Mouse (Mus musculus) intestine, embryonic 14.5 days (tissue): Measurements from ENCODE around the gene Trim62. TPM values are rescaled to one million over a fixed set of nuclear protein-coding genes. Genes with fewer than 3 reads are reported as not detected.
A peak's percentile ranks its signal among the peaks of the same experiment; 100 is the strongest.

Experiments used
- ATAC-seq: fragments of 200-750 bp; cut with Nextera tagmentation; replicated peaks from 2 replicates; pipeline ENCODE4 v1.8.0; 2017; ENCODE audit warnings: low read depth, moderate number of reproducible peaks, moderate TSS enrichment, moderate library complexity; ENCODE audit not compliant: low FRiP score, low TSS enrichment
- DNase-seq: peaks from one replicate; pipeline ENCODE4 v3.0.0-alpha.2; 2018; ENCODE audit warnings: low spot score
- H3K27ac ChIP-seq: fragments of 300-500 bp; sonication (generic); 2 replicates; pipeline ENCODE4 v1.5.1; 2014; ENCODE audit warnings: low read depth, mild to moderate bottlenecking, control low read depth
- H3K27me3 ChIP-seq: fragments of 300-500 bp; sonication (generic); replicated peaks from 2 replicates; pipeline ENCODE4 v1.6.1; 2014; ENCODE audit warnings: low read length, control low read depth; ENCODE audit not compliant: control insufficient read depth, insufficient read depth
- H3K36me3 ChIP-seq: fragments of 300-500 bp; sonication (generic); 2 replicates; pipeline ENCODE4 v1.6.1; 2014; ENCODE audit warnings: low read length, control low read depth; ENCODE audit not compliant: control insufficient read depth, insufficient read depth
- H3K4me1 ChIP-seq: fragments of 300-500 bp; sonication (generic); replicated peaks from 2 replicates; pipeline ENCODE4 v1.6.1; 2014; ENCODE audit warnings: low read length, control low read depth, mixed read lengths; ENCODE audit not compliant: control insufficient read depth, insufficient read depth
- H3K4me2 ChIP-seq: fragments of 300-500 bp; sonication (generic); 2 replicates; pipeline ENCODE4 v1.6.1; 2014; ENCODE audit warnings: low read length
- H3K4me3 ChIP-seq: fragments of 300-500 bp; sonication (generic); 2 replicates; pipeline ENCODE4 v1.5.1; 2014; ENCODE audit warnings: low read depth, low read length, control low read depth, mixed read lengths
- H3K9ac ChIP-seq: fragments of 300-500 bp; sonication (generic); 2 replicates; pipeline ENCODE4 v1.6.1; 2014; ENCODE audit warnings: mild to moderate bottlenecking, low read length
- H3K9me3 ChIP-seq: fragments of 300-500 bp; sonication (generic); 2 replicates; pipeline ENCODE4 v1.6.1; 2016; ENCODE audit warnings: low read length, control low read depth; ENCODE audit not compliant: control insufficient read depth
- WGBS: fragments of 180-500 bp; shearing (Covaris S2); extraction: QIAGEN DNeasy Blood & Tissue Kit; methylation state at CpG from one replicate; pipeline ENCODE4 v1.1.7; 2014; 5-methylcytosine and 5-hydroxymethylcytosine counted together
- polyA plus RNA-seq: library from polyadenylated mRNA; unstranded; fragments of >200 nt; fragmentation: Nextera tagmentation; extraction: Ambion mirVana; gene quantifications from 2 replicates; pipeline ENCODE4 v1.2.1, GENCODE M21; 2014

The Trim62 gene
- polyA plus RNA-seq, 1 experiment from 2014 or later = 6.6 TPM

DNA sequence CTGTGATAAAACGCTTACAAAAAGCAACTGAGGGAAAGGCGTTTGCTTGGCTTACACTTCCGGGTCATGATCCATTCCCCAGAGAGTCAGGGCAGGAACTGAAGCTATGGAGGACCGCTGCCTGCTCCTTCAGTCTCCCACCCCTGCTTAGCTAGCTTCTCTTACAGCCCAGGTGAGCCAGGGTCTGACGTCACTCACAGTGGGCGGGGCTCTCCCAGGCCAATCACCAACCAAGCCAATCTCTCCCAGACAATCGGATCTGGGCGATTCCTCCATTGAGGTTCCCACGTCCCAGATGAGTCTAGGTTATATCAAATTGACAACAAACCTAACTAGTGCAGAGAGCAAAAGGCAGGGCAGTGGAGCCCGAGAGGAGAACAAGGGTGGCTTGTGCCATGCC lies 35.7 kb downstream of the Trim62 start:
- no peaks in the 10 kb centered on the region for H3K9me3 ChIP-seq
- H3K4me1 ChIP-seq = peaks cover 3% of the 10 kb centered on the region
- H3K4me2 ChIP-seq = no peak overlapping the region
- H3K4me3 ChIP-seq = no peak overlapping the region
- ATAC-seq = no peak
- DNase-seq = no peak
- WGBS = 21% methylated on average over 10 of the region's 10 CpGs
- H3K27ac ChIP-seq = no peak overlapping the region
- no peaks in the 10 kb centered on the region for H3K36me3 ChIP-seq
- H3K9ac ChIP-seq = no peak overlapping the region
- H3K27me3 ChIP-seq = no peaks in the 10 kb centered on the region

DNA sequence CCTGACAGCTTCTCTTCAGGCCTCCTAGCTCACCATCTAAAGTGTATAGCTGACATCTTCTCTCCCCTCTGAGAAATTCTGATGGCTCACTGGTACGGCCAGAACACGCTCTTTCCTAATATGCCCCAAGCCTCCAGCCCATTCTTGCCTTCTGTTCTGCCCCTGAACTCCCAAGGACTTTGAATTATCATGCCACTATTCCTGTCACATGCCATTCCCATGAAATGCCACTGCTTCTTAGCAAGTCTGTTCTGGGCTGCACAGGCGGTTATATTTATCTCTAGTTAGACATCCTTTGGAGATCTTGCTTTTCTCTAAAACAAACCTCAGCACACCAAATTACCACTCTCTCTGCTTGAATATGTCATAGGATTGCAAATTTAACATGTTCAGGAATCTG lies 40.2 kb downstream of the Trim62 start:
- H3K27ac ChIP-seq = no peak overlapping the region
- no peak overlapping the region for H3K9ac ChIP-seq
- ATAC-seq (no peak), DNase-seq (no peak)
- no peak overlapping the region for H3K4me3 ChIP-seq
- H3K4me1 ChIP-seq = peaks cover 4% of the 10 kb centered on the region; the same call in 1 of the 2 replicates
- H3K36me3 ChIP-seq = no peaks in the 10 kb centered on the region
- H3K4me2 ChIP-seq = no peak overlapping the region
- WGBS = 94% methylated on average over 3 of the region's 3 CpGs
- H3K9me3 ChIP-seq = no peaks in the 10 kb centered on the region
- no peaks in the 10 kb centered on the region for H3K27me3 ChIP-seq

DNA sequence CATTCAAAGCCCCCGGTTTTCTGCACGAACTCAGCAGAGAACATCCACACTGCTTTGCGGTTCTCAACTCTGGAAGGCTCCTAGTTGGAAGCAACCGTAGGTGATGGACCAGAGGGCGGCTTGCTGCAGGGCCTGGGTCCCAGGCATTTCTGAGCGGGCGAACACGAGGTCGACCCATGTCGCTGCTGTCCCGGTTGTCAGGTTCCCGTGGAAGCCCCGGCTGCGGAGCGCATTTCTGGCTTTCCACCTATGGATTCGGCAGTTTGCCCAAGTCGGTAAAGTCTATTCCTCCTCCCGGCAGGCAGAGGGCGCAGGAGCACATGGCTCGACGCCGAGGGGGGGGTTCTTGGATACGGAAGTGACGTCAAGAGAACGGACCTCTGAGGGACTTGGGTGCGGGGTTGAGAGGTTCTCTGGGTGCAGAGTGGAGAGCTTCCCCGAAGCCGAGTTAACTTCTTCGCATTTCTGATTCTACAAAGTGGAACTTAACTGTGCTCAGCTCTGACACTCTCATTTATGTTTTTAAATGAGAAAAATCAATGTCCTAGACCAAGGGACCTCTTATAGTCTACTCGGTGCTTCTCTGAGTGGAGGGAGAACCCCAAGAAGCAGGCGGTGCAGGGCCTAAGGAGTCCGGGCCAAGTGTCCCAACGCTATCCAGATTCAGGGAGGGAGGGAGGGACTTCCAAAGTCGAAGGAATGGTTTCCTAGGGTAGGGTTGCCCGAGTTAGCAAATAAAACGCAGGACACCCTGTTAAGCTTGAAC lies 41.6 kb downstream of the Trim62 start:
- DNase-seq = peak; percentile 94
- H3K4me2 ChIP-seq = peak overlapping the region; percentile 74
- WGBS = 14% methylated on average over 36 of the region's 36 CpGs
- H3K36me3 ChIP-seq = no peaks in the 10 kb centered on the region
- peak overlapping the region; percentile 38 for H3K9ac ChIP-seq
- ATAC-seq = peak; percentile 83; the same call in 1 of the 2 replicates
- H3K27me3 ChIP-seq = no peaks in the 10 kb centered on the region
- H3K9me3 ChIP-seq = no peaks in the 10 kb centered on the region
- H3K4me3 ChIP-seq = peak overlapping the region; percentile 38
- no peak overlapping the region for H3K27ac ChIP-seq
- H3K4me1 ChIP-seq = peaks cover 4% of the 10 kb centered on the region; the same call in 1 of the 2 replicates

DNA sequence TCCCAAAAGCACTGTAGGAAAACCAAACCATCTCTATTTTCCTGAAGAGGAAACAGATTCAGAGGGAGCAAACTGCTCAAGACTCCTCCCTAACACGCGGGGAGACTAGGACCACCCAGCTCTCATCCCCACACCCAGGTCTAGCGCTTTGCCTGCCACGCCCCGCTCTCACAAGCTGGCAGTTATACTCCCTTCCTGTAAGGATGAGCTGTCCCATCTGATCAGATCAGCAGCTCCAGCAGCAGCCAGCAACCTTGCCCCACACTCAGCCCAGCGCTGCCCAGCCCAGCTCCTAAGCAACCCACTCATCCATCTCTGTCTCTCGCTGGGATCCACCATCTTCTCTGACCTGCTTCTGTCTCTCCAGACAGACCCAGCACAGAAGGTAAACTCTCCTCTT lies 49.4 kb downstream of the Trim62 start:
- Histone ChIP-seq H3K27me3 (no peaks in the 10 kb centered on the region), H3K4me1 (no peaks in the 10 kb centered on the region), H3K4me2 (no peak overlapping the region), H3K27ac (no peak overlapping the region), H3K9me3 (no peaks in the 10 kb centered on the region), H3K4me3 (no peak overlapping the region), H3K9ac (no peak overlapping the region), H3K36me3 (no peaks in the 10 kb centered on the region)
- DNase-seq = no peak
- ATAC-seq = no peak
- 55% methylated on average over 7 of the region's 7 CpGs for WGBS

DNA sequence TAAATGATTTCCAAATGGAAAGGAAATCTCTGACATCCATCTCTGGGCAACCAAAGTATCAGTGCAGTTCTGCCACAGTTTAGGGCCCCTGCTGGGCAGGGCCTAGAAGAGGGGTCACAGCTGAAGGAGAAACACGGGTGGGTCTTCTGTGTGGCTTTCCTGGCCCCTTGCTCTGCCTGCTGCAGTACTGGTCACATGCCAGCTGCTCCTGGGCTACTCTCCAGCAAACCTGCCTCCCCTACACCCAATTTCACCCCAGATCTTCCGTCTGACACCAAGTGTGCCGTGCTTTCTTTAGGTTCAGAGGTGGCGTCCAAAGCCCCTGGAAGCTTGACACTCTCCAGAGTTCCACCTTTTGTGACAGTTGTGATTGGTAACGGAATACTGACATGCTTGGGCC lies 52.2 kb downstream of the Trim62 start:
- Histone ChIP-seq H3K4me3 (no peak overlapping the region), H3K9me3 (no peaks in the 10 kb centered on the region), H3K36me3 (no peaks in the 10 kb centered on the region), H3K4me1 (no peaks in the 10 kb centered on the region), H3K27me3 (no peaks in the 10 kb centered on the region), H3K4me2 (no peak overlapping the region), H3K9ac (no peak overlapping the region), H3K27ac (no peak overlapping the region)
- 54% methylated on average over 5 of the region's 5 CpGs for WGBS
- ATAC-seq (no peak), DNase-seq (no peak)

DNA sequence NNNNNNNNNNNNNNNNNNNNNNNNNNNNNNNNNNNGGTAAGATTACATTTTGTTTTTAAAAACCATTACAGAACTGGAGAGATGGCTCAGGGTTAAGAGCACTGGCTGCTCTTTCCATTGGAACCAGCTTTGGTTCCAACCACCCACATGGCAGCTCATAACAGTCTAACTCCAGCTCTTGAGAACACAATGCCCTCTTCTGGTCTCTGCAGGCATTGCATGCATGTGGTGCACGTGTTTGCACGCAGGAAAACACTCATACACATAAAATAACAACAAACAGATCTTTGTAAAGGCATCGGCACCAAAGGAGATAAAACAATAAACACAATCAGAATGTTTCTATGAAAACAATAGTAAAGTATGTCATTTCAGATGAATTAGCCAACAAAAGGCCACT lies 59.0 kb downstream of the Trim62 start:
- Histone ChIP-seq H3K4me3 (no peak overlapping the region), H3K4me2 (no peak overlapping the region), H3K27ac (no peak overlapping the region), H3K9ac (no peak overlapping the region), H3K36me3 (no peaks in the 10 kb centered on the region), H3K4me1 (peaks cover 1% of the 10 kb centered on the region; the same call in 1 of the 2 replicates), H3K9me3 (no peaks in the 10 kb centered on the region), H3K27me3 (no peaks in the 10 kb centered on the region)
- ATAC-seq = no peak
- no peak for DNase-seq
- 56% methylated on average over 3 of the region's 3 CpGs for WGBS

DNA sequence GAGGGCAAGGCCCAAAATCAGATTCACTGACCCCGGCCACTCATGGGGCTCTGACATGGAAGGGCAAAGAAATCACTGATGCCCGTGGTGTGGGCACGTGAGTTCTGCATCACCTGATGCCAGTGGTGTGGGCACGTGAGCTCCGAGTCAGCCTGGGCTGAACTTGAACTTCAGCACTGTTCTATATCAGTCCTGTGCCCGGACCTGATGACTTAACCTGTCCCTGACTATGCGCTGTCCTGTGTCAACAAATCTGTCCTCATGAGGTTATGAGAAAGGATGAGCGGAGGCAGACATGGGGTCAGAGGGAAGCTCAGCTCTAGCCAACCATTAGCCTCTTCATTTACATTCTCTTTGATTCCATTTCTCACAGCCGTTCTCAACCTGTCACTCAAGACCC lies 63.4 kb downstream of the Trim62 start:
- H3K4me1 ChIP-seq = peaks cover 4% of the 10 kb centered on the region; the same call in 1 of the 2 replicates
- H3K36me3 ChIP-seq = no peaks in the 10 kb centered on the region
- no peak overlapping the region for H3K4me2 ChIP-seq
- no peak overlapping the region for H3K4me3 ChIP-seq
- no peak overlapping the region for H3K9ac ChIP-seq
- no peak overlapping the region for H3K27ac ChIP-seq
- no peak for ATAC-seq
- WGBS = 73% methylated on average over 9 of the region's 9 CpGs
- no peak for DNase-seq
- H3K9me3 ChIP-seq = no peaks in the 10 kb centered on the region
- no peaks in the 10 kb centered on the region for H3K27me3 ChIP-seq

DNA sequence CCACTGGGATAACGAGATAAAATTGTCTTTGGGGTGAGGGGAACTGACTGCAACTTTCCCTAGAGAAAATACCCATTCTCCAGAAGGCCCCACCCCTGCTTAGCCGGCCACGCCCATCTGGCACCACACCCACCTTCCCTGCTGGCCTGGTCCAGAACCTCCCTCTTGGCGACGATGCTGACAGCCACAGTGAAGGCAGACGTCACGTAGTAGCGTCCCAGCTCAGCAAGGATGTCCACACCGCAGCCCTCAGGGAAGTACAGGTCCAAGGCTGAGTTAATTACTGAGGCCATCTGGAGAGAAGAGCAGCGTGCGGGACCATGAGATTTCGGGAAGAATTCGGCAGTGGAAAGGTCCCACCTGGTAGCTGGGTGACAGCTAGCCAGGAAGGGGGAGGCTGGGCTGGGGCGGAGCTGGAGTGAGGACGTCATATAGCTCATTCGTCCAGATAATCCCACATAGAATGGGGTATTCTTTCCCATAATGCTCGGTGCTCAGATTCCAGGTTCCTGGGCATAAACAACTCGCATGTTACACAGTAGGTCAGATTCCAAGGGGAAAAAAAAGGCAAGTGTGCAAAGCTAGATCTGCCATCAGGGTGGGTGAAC lies 64.0 kb downstream of the Trim62 start:
- no peak overlapping the region for H3K27ac ChIP-seq
- H3K4me3 ChIP-seq = no peak overlapping the region
- no peaks in the 10 kb centered on the region for H3K9me3 ChIP-seq
- no peak overlapping the region for H3K9ac ChIP-seq
- H3K36me3 ChIP-seq = no peaks in the 10 kb centered on the region
- 15% methylated on average over 18 of the region's 18 CpGs for WGBS
- no peaks in the 10 kb centered on the region for H3K27me3 ChIP-seq
- peak overlapping the region; percentile 16 for H3K4me2 ChIP-seq
- no peak for ATAC-seq
- peaks cover 4% of the 10 kb centered on the region; the same call in 1 of the 2 replicates for H3K4me1 ChIP-seq
- DNase-seq = no peak
